Mouse (Mus musculus) hindbrain, embryonic 10.5 days (tissue): ENCODE measurements around the gene Osbpl3. TPM values are rescaled to one million over a fixed set of nuclear protein-coding genes. Genes with fewer than 3 reads are reported as not detected.

Source experiments
- DNase-seq: peaks from one replicate; pipeline ENCODE4 v3.0.0-alpha.2; 2017; ENCODE audit warnings: low spot score
- H3K27ac ChIP-seq: fragments of 300-500 bp; sonication (generic); 2 replicates; pipeline ENCODE4 v1.5.1; 2016; ENCODE audit warnings: mild to moderate bottlenecking, moderate library complexity
- H3K27me3 ChIP-seq: fragments of 300-500 bp; sonication (generic); 2 replicates; pipeline ENCODE4 v1.6.1; 2016; ENCODE audit warnings: mild to moderate bottlenecking; ENCODE audit not compliant: poor library complexity, insufficient read depth, severe bottlenecking
- H3K36me3 ChIP-seq: fragments of 300-500 bp; sonication (generic); 2 replicates; pipeline ENCODE4 v1.6.1; 2016; ENCODE audit warnings: mild to moderate bottlenecking, moderate library complexity
- H3K4me1 ChIP-seq: fragments of 300-500 bp; sonication (generic); replicated peaks from 2 replicates; pipeline ENCODE4 v1.6.1; 2016; ENCODE audit warnings: mild to moderate bottlenecking
- H3K4me3 ChIP-seq: fragments of 300-500 bp; sonication (generic); 2 replicates; pipeline ENCODE4 v1.5.1; 2016; ENCODE audit warnings: mild to moderate bottlenecking, moderate library complexity
- H3K9me3 ChIP-seq: fragments of 300-500 bp; sonication (generic); 2 replicates; pipeline ENCODE4 v1.6.1; 2016; ENCODE audit warnings: mild to moderate bottlenecking, moderate library complexity
- WGBS: fragments of 180-500 bp; shearing (Covaris S2); methylation state at CpG from one replicate; pipeline ENCODE4 v1.1.7; 2016; 5-methylcytosine and 5-hydroxymethylcytosine counted together
- polyA plus RNA-seq: library from polyadenylated mRNA; unstranded; fragments of >200 nt; fragmentation: Nextera tagmentation; extraction: Ambion mirVana; gene quantifications from 2 replicates; pipeline ENCODE4 v1.2.1, GENCODE M21; 2016

Osbpl3 gene
- 6.2 and 6.6 TPM in 2 replicates for polyA plus RNA-seq

- DNase-seq: peak; percentile 94
- Histone ChIP-seq H3K36me3 (no peaks in the 10 kb centered on the region), H3K4me3 (peak within 1 kb of the TSS; percentile 80), H3K4me1 (peaks cover 29% of the 10 kb centered on the region), H3K27ac (peak within 1 kb of the TSS; percentile 88), H3K9me3 (no peaks in the 10 kb centered on the region), H3K27me3 (peaks cover 17% of the 10 kb centered on the region; the same call in 1 of the 2 replicates)
- WGBS: under 1% methylated on average over 45 of the region's 45 CpGs
Observed at GRCm38 (mm10) chr6:50455829-50456469, at the start of gene Osbpl3. Gene Osbpl3, minus strand, starts transcription at chr6:50456201.

DNA sequence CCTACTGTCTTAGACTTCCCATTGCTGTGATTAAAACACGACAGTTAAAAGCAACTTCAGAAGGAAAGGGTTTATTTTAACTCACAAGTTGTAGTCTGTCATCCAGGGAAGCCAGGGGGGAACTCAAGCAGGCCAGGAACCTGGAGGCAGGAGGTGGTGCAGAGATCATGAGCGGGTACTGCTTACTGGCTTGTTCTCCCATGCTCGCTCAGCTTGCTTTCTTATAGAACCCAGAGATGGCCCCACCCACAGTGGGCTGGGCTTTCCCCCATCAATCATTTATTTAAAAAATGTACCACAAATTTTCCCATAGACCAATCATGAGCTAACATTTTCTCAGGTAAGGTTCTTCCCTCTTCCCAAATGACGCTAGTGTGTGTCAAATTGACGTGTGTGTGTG is 49.5 kb upstream of the Osbpl3 start:
- no peak for DNase-seq
- Histone ChIP-seq H3K27me3 (no peaks in the 10 kb centered on the region), H3K9me3 (no peaks in the 10 kb centered on the region), H3K4me1 (0 out of 2 replicates have a peak, but pooled peaks cover 2% of the 10 kb centered on the region), H3K27ac (no peak overlapping the region), H3K4me3 (no peak overlapping the region), H3K36me3 (no peaks in the 10 kb centered on the region)
- 91% methylated on average over 5 of the region's 5 CpGs for WGBS

- no peaks in the 10 kb centered on the region for H3K36me3 ChIP-seq
- no peak for DNase-seq
- H3K9me3 ChIP-seq: no peaks in the 10 kb centered on the region
- H3K27me3 ChIP-seq: no peaks in the 10 kb centered on the region
- H3K4me3 ChIP-seq: no peak overlapping the region
- WGBS: 84% methylated on average over 5 of the region's 5 CpGs
- H3K4me1 ChIP-seq: no peaks in the 10 kb centered on the region
- H3K27ac ChIP-seq: no peak overlapping the region
Observed at GRCm38 (mm10) chr6:50504711-50505110, 48.7 kb upstream of the Osbpl3 start.

GRCm38 (mm10) chr6:50503779-50504178 is 47.8 kb upstream of the Osbpl3 start:
- Histone ChIP-seq H3K4me1 (no peaks in the 10 kb centered on the region), H3K27ac (no peak overlapping the region), H3K27me3 (no peaks in the 10 kb centered on the region), H3K36me3 (no peaks in the 10 kb centered on the region), H3K9me3 (no peaks in the 10 kb centered on the region), H3K4me3 (no peak overlapping the region)
- no peak for DNase-seq
- WGBS: 70% methylated on average over 8 of the region's 8 CpGs

DNA sequence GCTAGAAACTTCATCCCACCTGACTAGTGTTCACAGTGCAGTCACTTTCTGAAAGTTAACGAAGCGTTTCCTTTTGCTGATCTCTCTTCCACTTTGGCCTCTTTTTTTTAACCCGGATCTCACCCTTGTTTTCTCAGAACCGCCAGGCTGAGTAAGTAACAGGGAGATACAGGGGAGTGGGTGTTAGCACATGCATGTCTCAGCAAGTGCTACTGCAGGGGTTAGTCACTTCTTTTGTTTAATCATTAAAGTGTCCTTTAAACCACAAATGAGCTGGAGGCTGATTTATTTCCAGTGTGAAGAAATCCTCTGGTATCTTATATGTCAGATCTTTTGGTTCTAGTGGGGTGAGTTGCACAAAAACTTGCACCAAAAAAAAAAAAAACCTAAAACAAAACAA is 47.0 kb upstream of the Osbpl3 start:
- H3K4me1 ChIP-seq: no peaks in the 10 kb centered on the region
- no peak overlapping the region for H3K27ac ChIP-seq
- H3K9me3 ChIP-seq: no peaks in the 10 kb centered on the region
- no peak for DNase-seq
- 74% methylated on average over 4 of the region's 4 CpGs for WGBS
- H3K4me3 ChIP-seq: no peak overlapping the region
- no peaks in the 10 kb centered on the region for H3K27me3 ChIP-seq
- no peaks in the 10 kb centered on the region for H3K36me3 ChIP-seq

- Histone ChIP-seq H3K4me3 (no peak overlapping the region), H3K36me3 (no peaks in the 10 kb centered on the region), H3K9me3 (no peaks in the 10 kb centered on the region), H3K4me1 (no peaks in the 10 kb centered on the region), H3K27ac (no peak overlapping the region), H3K27me3 (no peaks in the 10 kb centered on the region)
- WGBS: 97% methylated on average over 2 of the region's 2 CpGs
- DNase-seq: no peak
Observed at GRCm38 (mm10) chr6:50498346-50498745, 42.3 kb upstream of the Osbpl3 start.

DNA sequence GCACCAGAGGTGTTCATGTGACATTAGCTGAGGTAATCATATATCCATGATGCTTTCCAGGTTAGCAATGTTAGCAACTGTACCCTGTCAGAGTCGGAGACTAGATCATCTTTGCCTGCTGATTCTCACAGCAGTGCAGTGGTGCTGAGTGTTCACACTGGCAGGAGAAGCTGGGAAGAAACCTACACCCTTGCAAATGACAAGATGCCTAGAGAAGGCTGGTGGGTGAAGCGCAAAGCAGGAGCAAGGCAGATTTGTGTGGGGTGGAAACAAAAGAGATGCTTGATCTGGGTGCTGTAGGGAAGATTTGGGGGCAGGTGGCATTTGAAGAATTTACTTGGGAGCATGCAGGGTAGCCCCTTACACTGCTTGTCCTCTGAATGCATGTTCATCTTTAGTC is 34.5 kb upstream of the Osbpl3 start:
- no peaks in the 10 kb centered on the region for H3K4me1 ChIP-seq
- H3K4me3 ChIP-seq: no peak overlapping the region
- no peak for DNase-seq
- H3K27me3 ChIP-seq: no peaks in the 10 kb centered on the region
- H3K27ac ChIP-seq: no peak overlapping the region
- 83% methylated on average over 2 of the region's 2 CpGs for WGBS
- H3K36me3 ChIP-seq: no peaks in the 10 kb centered on the region
- no peaks in the 10 kb centered on the region for H3K9me3 ChIP-seq

- Histone ChIP-seq H3K36me3 (no peaks in the 10 kb centered on the region), H3K27ac (no peak overlapping the region), H3K27me3 (no peaks in the 10 kb centered on the region), H3K9me3 (no peaks in the 10 kb centered on the region), H3K4me1 (no peaks in the 10 kb centered on the region), H3K4me3 (no peak overlapping the region)
- 76% methylated on average over 9 of the region's 9 CpGs for WGBS
- DNase-seq: no peak
Observed at GRCm38 (mm10) chr6:50489380-50489779, 33.4 kb upstream of the Osbpl3 start.

- WGBS: 94% methylated on average over 11 of the region's 11 CpGs
Observed at GRCm38 (mm10) chr6:50486035-50486902, 30.3 kb upstream of the Osbpl3 start.

GRCm38 (mm10) chr6:50483426-50483825 is 27.4 kb upstream of the Osbpl3 start:
- H3K27ac ChIP-seq: no peak overlapping the region
- H3K4me3 ChIP-seq: no peak overlapping the region
- H3K9me3 ChIP-seq: no peaks in the 10 kb centered on the region
- DNase-seq: no peak
- H3K36me3 ChIP-seq: no peaks in the 10 kb centered on the region
- no peaks in the 10 kb centered on the region for H3K4me1 ChIP-seq
- WGBS: 87% methylated on average over 3 of the region's 3 CpGs
- H3K27me3 ChIP-seq: no peaks in the 10 kb centered on the region

More at GRCm38 (mm10) chr6:50486035-50486902, 30.3 kb upstream of the Osbpl3 start:
- Histone ChIP-seq H3K4me3 (no peak overlapping the region), H3K27ac (no peak overlapping the region), H3K27me3 (no peaks in the 10 kb centered on the region), H3K4me1 (no peaks in the 10 kb centered on the region), H3K9me3 (no peaks in the 10 kb centered on the region), H3K36me3 (no peaks in the 10 kb centered on the region)
- no peak for DNase-seq

DNA sequence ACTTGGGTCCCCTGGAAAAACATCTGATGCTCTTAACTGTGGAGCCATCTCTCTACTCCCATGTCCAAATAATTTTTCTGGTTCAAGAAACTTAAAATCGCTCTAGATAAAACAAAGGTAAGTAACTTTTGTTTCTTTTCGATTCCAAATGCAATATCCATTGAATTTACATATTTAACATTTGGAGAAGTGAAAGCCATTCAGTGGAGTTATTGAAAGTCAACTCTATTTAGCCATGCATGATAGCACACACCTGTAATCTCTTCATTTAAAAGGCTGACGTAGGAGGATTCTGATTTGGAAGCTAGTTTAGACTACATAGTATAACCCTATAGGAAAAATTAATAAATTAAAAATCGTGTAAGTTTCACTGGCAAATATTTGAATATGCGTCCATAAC is 25.5 kb upstream of the Osbpl3 start:
- Histone ChIP-seq H3K4me3 (no peak overlapping the region), H3K27me3 (no peaks in the 10 kb centered on the region), H3K36me3 (no peaks in the 10 kb centered on the region), H3K4me1 (no peaks in the 10 kb centered on the region), H3K27ac (no peak overlapping the region), H3K9me3 (no peaks in the 10 kb centered on the region)
- DNase-seq: no peak
- 82% methylated on average over 5 of the region's 5 CpGs for WGBS

GRCm38 (mm10) chr6:50466451-50466850 is 10.4 kb upstream of the Osbpl3 start:
- no peak overlapping the region for H3K27ac ChIP-seq
- H3K27me3 ChIP-seq: no peaks in the 10 kb centered on the region
- H3K4me1 ChIP-seq: no peaks in the 10 kb centered on the region
- no peak for DNase-seq
- H3K9me3 ChIP-seq: no peaks in the 10 kb centered on the region
- H3K4me3 ChIP-seq: no peak overlapping the region
- H3K36me3 ChIP-seq: no peaks in the 10 kb centered on the region
- 80% methylated on average over 3 of the region's 3 CpGs for WGBS
